Mouse (Mus musculus): ENCODE measurements at regions not wholly inside any gene's neighbourhood (a gene's known extent, or its start where the extent isn't known, plus 50 kb on each side); places are given as distances from the start of the nearest gene placed in this dataset.

- DNase-seq (ENCODE audit: low spot score) (no peak), ATAC-seq (ENCODE audit: insufficient number of reproducible peaks, low FRiP score, low TSS enrichment, low read depth) (no peak)
- H3K9me3 ChIP-seq (ENCODE audit: control insufficient read depth, low read length): no peaks in the 10 kb centered on the region
- H3K27ac ChIP-seq (replicated peaks; ENCODE audit: low read depth, low read length): no peak overlapping the region
- H3K4me2 ChIP-seq (ENCODE audit: low read depth, severe bottlenecking): no peak overlapping the region
- no peaks in the 10 kb centered on the region for H3K4me1 ChIP-seq (ENCODE audit: control insufficient read depth, insufficient read depth, low read length)
- no peaks in the 10 kb centered on the region for H3K27me3 ChIP-seq (ENCODE audit: control insufficient read depth, insufficient read depth, low read length)
- 53% methylated on average over 7 of the region's 7 CpGs for WGBS
- no peak overlapping the region for H3K9ac ChIP-seq (ENCODE audit: low read length)
- no peaks in the 10 kb centered on the region for H3K36me3 ChIP-seq (ENCODE audit: control insufficient read depth, insufficient read depth, low read length)
- no peak overlapping the region for H3K4me3 ChIP-seq (ENCODE audit: low read depth, low read length)
Observed at GRCm38 (mm10) chr4:55775858-55776257, 243.6 kb upstream of the Klf4 start.

GRCm38 (mm10) chr4:55774571-55774970 is 242.3 kb upstream of the Klf4 start:
- Histone ChIP-seq H3K4me1 (ENCODE audit: control insufficient read depth, insufficient read depth, low read length) (no peaks in the 10 kb centered on the region), H3K9ac (ENCODE audit: low read length) (no peak overlapping the region), H3K4me2 (ENCODE audit: low read depth, severe bottlenecking) (no peak overlapping the region), H3K4me3 (ENCODE audit: low read depth, low read length) (no peak overlapping the region), H3K9me3 (ENCODE audit: control insufficient read depth, low read length) (no peaks in the 10 kb centered on the region), H3K27me3 (ENCODE audit: control insufficient read depth, insufficient read depth, low read length) (no peaks in the 10 kb centered on the region), H3K27ac (replicated peaks; ENCODE audit: low read depth, low read length) (no peak overlapping the region), H3K36me3 (ENCODE audit: control insufficient read depth, insufficient read depth, low read length) (no peaks in the 10 kb centered on the region)
- no peak for DNase-seq (ENCODE audit: low spot score)
- WGBS: 88% methylated on average over 4 of the region's 4 CpGs
- ATAC-seq (ENCODE audit: insufficient number of reproducible peaks, low FRiP score, low TSS enrichment, low read depth): no peak

GRCm38 (mm10) chr4:55769656-55770055 is 237.4 kb upstream of the Klf4 start:
- H3K9me3 ChIP-seq (ENCODE audit: control insufficient read depth, low read length): no peaks in the 10 kb centered on the region
- ATAC-seq (ENCODE audit: insufficient number of reproducible peaks, low FRiP score, low TSS enrichment, low read depth) (no peak), DNase-seq (ENCODE audit: low spot score) (no peak)
- WGBS: 94% methylated on average over 3 of the region's 3 CpGs
- no peak overlapping the region for H3K9ac ChIP-seq (ENCODE audit: low read length)
- no peaks in the 10 kb centered on the region for H3K36me3 ChIP-seq (ENCODE audit: control insufficient read depth, insufficient read depth, low read length)
- H3K4me3 ChIP-seq (ENCODE audit: low read depth, low read length): no peak overlapping the region
- no peaks in the 10 kb centered on the region for H3K4me1 ChIP-seq (ENCODE audit: control insufficient read depth, insufficient read depth, low read length)
- H3K4me2 ChIP-seq (ENCODE audit: low read depth, severe bottlenecking): no peak overlapping the region
- H3K27me3 ChIP-seq (ENCODE audit: control insufficient read depth, insufficient read depth, low read length): no peaks in the 10 kb centered on the region
- no peak overlapping the region for H3K27ac ChIP-seq (replicated peaks; ENCODE audit: low read depth, low read length)

GRCm38 (mm10) chr4:55768325-55768724 is 236.1 kb upstream of the Klf4 start:
- H3K4me3 ChIP-seq (ENCODE audit: low read depth, low read length): no peak overlapping the region
- no peaks in the 10 kb centered on the region for H3K36me3 ChIP-seq (ENCODE audit: control insufficient read depth, insufficient read depth, low read length)
- 92% methylated on average over 6 of the region's 6 CpGs for WGBS
- no peak for ATAC-seq (ENCODE audit: insufficient number of reproducible peaks, low FRiP score, low TSS enrichment, low read depth)
- no peaks in the 10 kb centered on the region for H3K4me1 ChIP-seq (ENCODE audit: control insufficient read depth, insufficient read depth, low read length)
- no peak overlapping the region for H3K9ac ChIP-seq (ENCODE audit: low read length)
- DNase-seq (ENCODE audit: low spot score): no peak
- H3K4me2 ChIP-seq (ENCODE audit: low read depth, severe bottlenecking): no peak overlapping the region
- H3K27me3 ChIP-seq (ENCODE audit: control insufficient read depth, insufficient read depth, low read length): no peaks in the 10 kb centered on the region
- H3K27ac ChIP-seq (replicated peaks; ENCODE audit: low read depth, low read length): no peak overlapping the region
- H3K9me3 ChIP-seq (ENCODE audit: control insufficient read depth, low read length): no peaks in the 10 kb centered on the region

GRCm38 (mm10) chr4:55767133-55767532 is 234.9 kb upstream of the Klf4 start:
- Histone ChIP-seq H3K9me3 (ENCODE audit: control insufficient read depth, low read length) (no peaks in the 10 kb centered on the region), H3K9ac (ENCODE audit: low read length) (no peak overlapping the region), H3K4me2 (ENCODE audit: low read depth, severe bottlenecking) (no peak overlapping the region), H3K4me1 (ENCODE audit: control insufficient read depth, insufficient read depth, low read length) (0 out of 2 replicates have a peak, but pooled peaks cover 2% of the 10 kb centered on the region), H3K27me3 (ENCODE audit: control insufficient read depth, insufficient read depth, low read length) (no peaks in the 10 kb centered on the region), H3K4me3 (ENCODE audit: low read depth, low read length) (no peak overlapping the region), H3K27ac (replicated peaks; ENCODE audit: low read depth, low read length) (no peak overlapping the region), H3K36me3 (ENCODE audit: control insufficient read depth, insufficient read depth, low read length) (no peaks in the 10 kb centered on the region)
- 90% methylated on average over 4 of the region's 4 CpGs for WGBS
- DNase-seq (ENCODE audit: low spot score) (no peak), ATAC-seq (ENCODE audit: insufficient number of reproducible peaks, low FRiP score, low TSS enrichment, low read depth) (no peak)

GRCm38 (mm10) chr4:55765780-55766179 is 233.5 kb upstream of the Klf4 start:
- Histone ChIP-seq H3K27ac (replicated peaks; ENCODE audit: low read depth, low read length) (no peak overlapping the region), H3K27me3 (ENCODE audit: control insufficient read depth, insufficient read depth, low read length) (no peaks in the 10 kb centered on the region), H3K9me3 (ENCODE audit: control insufficient read depth, low read length) (no peaks in the 10 kb centered on the region), H3K9ac (ENCODE audit: low read length) (no peak overlapping the region), H3K4me2 (ENCODE audit: low read depth, severe bottlenecking) (no peak overlapping the region), H3K4me3 (ENCODE audit: low read depth, low read length) (no peak overlapping the region), H3K4me1 (ENCODE audit: control insufficient read depth, insufficient read depth, low read length) (0 out of 2 replicates have a peak, but pooled peaks cover 2% of the 10 kb centered on the region), H3K36me3 (ENCODE audit: control insufficient read depth, insufficient read depth, low read length) (no peaks in the 10 kb centered on the region)
- ATAC-seq (ENCODE audit: insufficient number of reproducible peaks, low FRiP score, low TSS enrichment, low read depth) (no peak), DNase-seq (ENCODE audit: low spot score) (no peak)
- WGBS: 91% methylated on average over 2 of the region's 2 CpGs

- Histone ChIP-seq H3K4me3 (ENCODE audit: low read depth, low read length) (no peak overlapping the region), H3K27ac (replicated peaks; ENCODE audit: low read depth, low read length) (no peak overlapping the region), H3K4me1 (ENCODE audit: control insufficient read depth, insufficient read depth, low read length) (0 out of 2 replicates have a peak, but pooled peaks cover 2% of the 10 kb centered on the region), H3K9ac (ENCODE audit: low read length) (no peak overlapping the region), H3K9me3 (ENCODE audit: control insufficient read depth, low read length) (no peaks in the 10 kb centered on the region), H3K4me2 (ENCODE audit: low read depth, severe bottlenecking) (no peak overlapping the region), H3K27me3 (ENCODE audit: control insufficient read depth, insufficient read depth, low read length) (no peaks in the 10 kb centered on the region), H3K36me3 (ENCODE audit: control insufficient read depth, insufficient read depth, low read length) (no peaks in the 10 kb centered on the region)
- DNase-seq (ENCODE audit: low spot score): no peak
- ATAC-seq (ENCODE audit: insufficient number of reproducible peaks, low FRiP score, low TSS enrichment, low read depth): no peak
- WGBS: 80% methylated on average over 6 of the region's 6 CpGs
Observed at GRCm38 (mm10) chr4:55763112-55763511, 230.8 kb upstream of the Klf4 start.

- Histone ChIP-seq H3K4me1 (ENCODE audit: control insufficient read depth, insufficient read depth, low read length) (0 out of 2 replicates have a peak, but pooled peaks cover 2% of the 10 kb centered on the region), H3K27me3 (ENCODE audit: control insufficient read depth, insufficient read depth, low read length) (no peaks in the 10 kb centered on the region), H3K4me3 (ENCODE audit: low read depth, low read length) (no peak overlapping the region), H3K9ac (ENCODE audit: low read length) (no peak overlapping the region), H3K4me2 (ENCODE audit: low read depth, severe bottlenecking) (no peak overlapping the region), H3K9me3 (ENCODE audit: control insufficient read depth, low read length) (no peaks in the 10 kb centered on the region), H3K36me3 (ENCODE audit: control insufficient read depth, insufficient read depth, low read length) (no peaks in the 10 kb centered on the region), H3K27ac (replicated peaks; ENCODE audit: low read depth, low read length) (no peak overlapping the region)
- ATAC-seq (ENCODE audit: insufficient number of reproducible peaks, low FRiP score, low TSS enrichment, low read depth) (no peak), DNase-seq (ENCODE audit: low spot score) (no peak)
- WGBS: 42% methylated on average over 4 of the region's 4 CpGs
Observed at GRCm38 (mm10) chr4:55762389-55762788, 230.1 kb upstream of the Klf4 start.

- Histone ChIP-seq H3K27me3 (ENCODE audit: control insufficient read depth, insufficient read depth, low read length) (no peaks in the 10 kb centered on the region), H3K36me3 (ENCODE audit: control insufficient read depth, insufficient read depth, low read length) (no peaks in the 10 kb centered on the region), H3K4me3 (ENCODE audit: low read depth, low read length) (no peak overlapping the region), H3K9ac (ENCODE audit: low read length) (no peak overlapping the region), H3K27ac (replicated peaks; ENCODE audit: low read depth, low read length) (no peak overlapping the region), H3K9me3 (ENCODE audit: control insufficient read depth, low read length) (no peaks in the 10 kb centered on the region), H3K4me2 (ENCODE audit: low read depth, severe bottlenecking) (no peak overlapping the region), H3K4me1 (ENCODE audit: control insufficient read depth, insufficient read depth, low read length) (no peaks in the 10 kb centered on the region)
- WGBS: 60% methylated on average over 15 of the region's 15 CpGs
- ATAC-seq (ENCODE audit: insufficient number of reproducible peaks, low FRiP score, low TSS enrichment, low read depth) (no peak), DNase-seq (ENCODE audit: low spot score) (no peak)
Observed at GRCm38 (mm10) chr4:55757148-55757927, 225.1 kb upstream of the Klf4 start.

Measured in limb, embryonic 11.5 days (tissue).